Mouse (Mus musculus) hindbrain, postnatal 0 days (tissue): ENCODE results near the gene Cramp1l. TPM values are rescaled to one million over a fixed set of nuclear protein-coding genes. Genes with fewer than 3 reads are reported as not detected.
A peak's percentile ranks its signal among the peaks of the same experiment; 100 is the strongest.
"Not testable (repeated sequence)": the region's sequence is repeated elsewhere in the genome, so short reads cannot be mapped to it uniquely, and the experiment has no call there.

Experiments used
- ATAC-seq: fragments of 200-750 bp; cut with Nextera tagmentation; 2 replicates; pipeline ENCODE4 v1.8.0; 2017; ENCODE audit warnings: mild to moderate bottlenecking, moderate TSS enrichment, moderate library complexity
- DNase-seq: peaks from one replicate; pipeline ENCODE4 v3.0.0-alpha.2; 2015; ENCODE audit warnings: low spot score
- H3K27ac ChIP-seq: fragments of 300-500 bp; sonication (generic); 2 replicates; pipeline ENCODE4 v1.5.1; 2014; ENCODE audit warnings: mild to moderate bottlenecking
- H3K27me3 ChIP-seq: fragments of 300-500 bp; sonication (generic); 2 replicates; pipeline ENCODE4 v1.6.1; 2014; ENCODE audit warnings: low read length, mixed read lengths; ENCODE audit not compliant: insufficient read depth
- H3K36me3 ChIP-seq: fragments of 300-500 bp; sonication (generic); 2 replicates; pipeline ENCODE4 v1.6.1; 2014; ENCODE audit warnings: low read length, mixed read lengths; ENCODE audit not compliant: insufficient read depth
- H3K4me1 ChIP-seq: fragments of 300-500 bp; sonication (generic); 2 replicates; pipeline ENCODE4 v1.6.1; 2014; ENCODE audit warnings: antibody characterized with exemption, low read length, mixed read lengths; ENCODE audit not compliant: insufficient read depth
- H3K4me2 ChIP-seq: fragments of 300-500 bp; sonication (generic); 2 replicates; pipeline ENCODE4 v1.6.1; 2014; ENCODE audit warnings: low read depth, mild to moderate bottlenecking, low read length, moderate library complexity, mixed read lengths
- H3K4me3 ChIP-seq: fragments of 300-500 bp; sonication (generic); 2 replicates; pipeline ENCODE4 v1.5.1; 2014; ENCODE audit warnings: low read length
- H3K9ac ChIP-seq: fragments of 300-500 bp; sonication (generic); replicated peaks from 2 replicates; pipeline ENCODE4 v1.6.1; 2014; ENCODE audit warnings: mild to moderate bottlenecking, low read length, moderate library complexity, mixed read lengths
- H3K9me3 ChIP-seq: fragments of 300-500 bp; sonication (generic); 2 replicates; pipeline ENCODE4 v1.6.1; 2016; ENCODE audit warnings: low read length, mixed read lengths
- CTCF ChIP-seq: IDR thresholded peaks from 2 replicates; pipeline ENCODE4 v1.5.1; 2016; ENCODE audit warnings: antibody characterized with exemption, control low read depth, low read depth
- WGBS: fragments of 180-500 bp; shearing (Covaris S2); extraction: QIAGEN DNeasy Blood & Tissue Kit; methylation state at CpG from one replicate; pipeline ENCODE4 v1.1.7; 2014; 5-methylcytosine and 5-hydroxymethylcytosine counted together
- polyA plus RNA-seq: library from polyadenylated mRNA; unstranded; fragments of >200 nt; fragmentation: Nextera tagmentation; extraction: Ambion mirVana; gene quantifications from 2 replicates; pipeline ENCODE4 v1.2.1, GENCODE M21; 2015
- total RNA-seq: library from RNA; depleted of rRNA; stranded (reverse); fragments of >200 nt; gene quantifications from 2 replicates; pipeline ENCODE4 v1.2.3, GENCODE M21; 2014

Gene Cramp1l
- total and polyA plus RNA-seq, 2 experiments from 2014 or later, result 3.7 to 24.4 TPM

DNA sequence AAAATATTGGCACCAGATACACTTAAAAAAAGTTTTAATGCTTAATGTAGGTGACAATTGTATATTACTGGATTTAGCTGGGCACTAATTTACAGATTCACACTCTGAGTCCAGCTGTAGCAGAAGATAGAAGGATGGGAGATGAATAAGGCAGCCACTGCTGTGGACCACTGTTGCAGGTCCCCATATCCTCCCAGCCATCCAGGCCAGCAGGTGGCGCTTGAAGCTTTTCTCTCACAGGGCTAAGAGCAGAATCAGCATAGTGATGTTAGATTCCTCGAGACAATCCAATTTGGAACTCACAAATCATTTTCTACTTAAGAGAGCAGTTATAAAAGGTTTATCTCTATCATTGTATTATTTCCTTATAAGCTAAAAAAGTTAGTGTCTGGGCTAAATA is 73.1 kb downstream of the Cramp1l start:
- WGBS, result 17% methylated on average over 2 of the region's 2 CpGs
- H3K9me3 ChIP-seq, H3K27ac ChIP-seq, H3K4me1 ChIP-seq, H3K4me2 ChIP-seq, H3K4me3 ChIP-seq, H3K36me3 ChIP-seq, H3K27me3 ChIP-seq, H3K9ac ChIP-seq: not testable (repeated sequence)
- ATAC-seq, result peak; percentile 77
- DNase-seq, result peak; percentile 15
- peak; percentile 72 for TF ChIP-seq CTCF

DNA sequence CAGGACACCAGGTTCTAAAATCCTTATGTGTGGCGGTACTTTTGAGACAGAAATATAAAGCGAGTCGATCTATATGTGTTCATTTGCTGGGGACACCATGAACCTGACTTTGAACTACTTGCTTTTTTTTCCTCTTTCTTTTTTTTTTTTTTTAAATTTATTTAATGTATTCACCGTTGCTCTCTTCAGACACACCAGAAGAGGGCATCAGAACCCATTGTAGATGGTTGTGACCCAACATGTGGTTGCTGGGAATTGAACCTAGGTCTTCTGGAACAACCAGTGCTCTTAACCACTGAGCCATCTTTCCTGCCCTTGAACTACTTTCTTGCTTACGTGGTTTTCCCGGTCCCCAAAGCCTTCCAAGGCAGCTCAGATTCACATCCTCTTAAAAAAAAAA is 78.3 kb downstream of the Cramp1l start:
- peak overlapping the region; percentile 77 for H3K4me2 ChIP-seq
- no peaks in the 10 kb centered on the region for H3K27me3 ChIP-seq
- no peak for DNase-seq
- no peaks in the 10 kb centered on the region for H3K36me3 ChIP-seq
- H3K4me3 ChIP-seq, result peak overlapping the region; percentile 83
- H3K4me1 ChIP-seq, result peaks cover 13% of the 10 kb centered on the region
- WGBS, result 44% methylated on average over 6 of the region's 6 CpGs
- H3K27ac ChIP-seq, result peak overlapping the region; percentile 92
- no peak for ATAC-seq
- H3K9ac ChIP-seq, result peak overlapping the region; percentile 83
- TF ChIP-seq CTCF, result peak; percentile 46
- no peaks in the 10 kb centered on the region for H3K9me3 ChIP-seq

DNA sequence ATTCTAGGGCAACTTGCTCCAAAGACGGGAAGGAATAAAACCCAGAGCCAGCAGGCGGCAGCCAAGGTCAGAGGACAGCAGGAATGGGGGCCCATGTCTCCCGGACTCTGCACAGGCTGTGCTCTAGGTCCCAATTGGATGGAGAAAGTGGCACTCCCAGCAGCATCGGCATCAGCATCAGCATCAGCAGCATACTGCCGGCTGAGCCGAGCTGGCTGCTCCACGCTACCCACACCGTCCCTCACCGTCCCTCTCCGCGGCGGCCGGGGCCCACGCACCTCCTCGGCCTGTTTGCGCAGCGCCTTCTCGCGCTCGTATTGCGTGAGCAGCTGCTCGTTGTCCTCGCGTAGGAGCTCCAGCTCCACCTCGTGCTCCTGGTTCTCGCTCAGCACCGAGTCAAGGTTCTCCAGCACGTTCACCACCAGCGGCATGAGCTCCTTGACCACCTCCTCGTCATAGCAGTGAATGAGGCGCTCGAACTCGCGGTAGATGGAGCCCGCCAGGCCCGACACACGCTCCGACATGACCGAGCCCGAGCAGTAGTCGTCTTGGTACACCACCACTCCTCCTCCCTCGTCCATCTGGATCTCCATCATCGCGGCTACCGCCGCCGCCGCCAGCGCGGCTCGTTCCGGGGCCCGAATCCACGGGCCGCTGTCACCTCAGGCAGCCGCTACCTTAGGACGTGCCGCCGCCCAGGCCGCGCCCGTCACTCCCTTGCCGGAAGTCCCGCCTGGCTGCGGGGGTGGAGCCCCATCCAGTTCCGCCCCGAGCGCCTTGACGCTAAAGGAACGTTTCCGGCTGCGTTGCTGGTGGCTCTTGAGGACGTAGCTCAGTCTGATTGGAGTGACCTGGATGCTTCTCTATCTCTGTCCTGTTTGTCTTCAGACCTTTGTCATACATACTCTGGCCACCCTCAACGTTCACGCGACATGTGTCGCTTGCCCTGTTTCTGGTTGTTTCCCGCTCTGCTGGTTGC is 79.0 kb downstream of the Cramp1l start, which contains the start of gene Mapk8ip3:
TSS of gene Mapk8ip3 (minus strand) at position 719 of the 979 bp plus-strand sequence.
- WGBS, result under 1% methylated on average over 78 of the region's 78 CpGs
- H3K9ac ChIP-seq, result peak within 1 kb of the TSS; percentile 83

DNA sequence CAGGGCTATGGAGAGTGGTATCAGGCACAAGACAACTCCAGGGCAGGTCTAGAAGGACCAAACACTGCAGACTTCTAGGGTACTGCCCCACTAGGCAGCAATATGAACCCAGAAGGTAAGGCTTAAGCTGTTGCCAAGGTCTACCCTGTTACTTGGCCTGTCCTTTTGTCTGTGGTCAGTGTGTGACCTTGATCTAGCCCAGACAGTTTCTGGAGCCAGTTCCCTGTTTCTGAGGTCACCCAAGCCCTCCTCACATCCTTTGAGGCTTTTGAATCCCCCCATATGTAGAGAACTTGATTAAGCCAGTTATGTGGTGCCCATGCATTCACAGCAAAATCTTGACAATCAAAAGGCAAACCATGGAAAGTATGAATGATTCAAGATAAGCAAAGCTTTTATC is 79.9 kb downstream of the Cramp1l start:
- no peaks in the 10 kb centered on the region for H3K9me3 ChIP-seq
- peak overlapping the region; percentile 77 for H3K4me2 ChIP-seq
- no peak for TF ChIP-seq CTCF
- ATAC-seq (no peak), DNase-seq (no peak)
- peak overlapping the region; percentile 83 for H3K4me3 ChIP-seq
- no peaks in the 10 kb centered on the region for H3K36me3 ChIP-seq
- H3K4me1 ChIP-seq, result peaks cover 13% of the 10 kb centered on the region
- no peak overlapping the region for H3K27ac ChIP-seq
- no peaks in the 10 kb centered on the region for H3K27me3 ChIP-seq
- peak overlapping the region; percentile 83 for H3K9ac ChIP-seq

More for the DNA sequence above, 79.0 kb downstream of the Cramp1l start, which contains the start of gene Mapk8ip3:
- Histone ChIP-seq H3K36me3 (no peaks in the 10 kb centered on the region), H3K4me2 (peak within 1 kb of the TSS; percentile 77), H3K4me3 (peak within 1 kb of the TSS; percentile 83), H3K4me1 (peaks cover 13% of the 10 kb centered on the region), H3K9me3 (no peaks in the 10 kb centered on the region), H3K27ac (peak within 1 kb of the TSS; percentile 92), H3K27me3 (no peaks in the 10 kb centered on the region)
- ATAC-seq (peak; percentile 98), DNase-seq (peak; percentile 97)
- TF ChIP-seq CTCF, result peak; percentile 32

DNA sequence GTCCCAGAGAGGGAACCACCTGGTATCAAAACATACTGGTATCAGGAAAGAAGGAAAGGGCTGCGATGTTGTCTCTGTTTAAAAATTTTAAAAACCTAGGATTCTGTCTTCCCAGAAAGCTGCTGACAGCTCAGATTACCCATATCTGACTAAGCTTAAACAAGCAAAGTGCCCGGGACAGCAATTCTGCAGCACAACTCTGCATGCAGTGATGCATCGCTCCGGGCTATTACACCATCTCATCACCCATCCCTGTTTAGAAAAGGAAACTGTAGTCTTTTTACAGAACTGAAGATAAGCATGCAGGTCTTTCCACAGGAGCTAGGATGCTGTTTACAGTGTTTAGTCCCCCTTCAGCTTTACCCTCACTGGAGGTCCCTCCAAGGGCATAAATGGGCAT is 80.7 kb downstream of the Cramp1l start:
- DNase-seq (no peak), ATAC-seq (no peak)
- H3K4me2 ChIP-seq, result peak overlapping the region; percentile 77
- no peaks in the 10 kb centered on the region for H3K36me3 ChIP-seq
- no peak for TF ChIP-seq CTCF
- H3K9ac ChIP-seq, result peak overlapping the region; percentile 83
- no peaks in the 10 kb centered on the region for H3K9me3 ChIP-seq
- peaks cover 13% of the 10 kb centered on the region for H3K4me1 ChIP-seq
- peak overlapping the region; percentile 83 for H3K4me3 ChIP-seq
- no peak overlapping the region for H3K27ac ChIP-seq
- H3K27me3 ChIP-seq, result no peaks in the 10 kb centered on the region
- WGBS, result 82% methylated on average over 4 of the region's 4 CpGs

DNA sequence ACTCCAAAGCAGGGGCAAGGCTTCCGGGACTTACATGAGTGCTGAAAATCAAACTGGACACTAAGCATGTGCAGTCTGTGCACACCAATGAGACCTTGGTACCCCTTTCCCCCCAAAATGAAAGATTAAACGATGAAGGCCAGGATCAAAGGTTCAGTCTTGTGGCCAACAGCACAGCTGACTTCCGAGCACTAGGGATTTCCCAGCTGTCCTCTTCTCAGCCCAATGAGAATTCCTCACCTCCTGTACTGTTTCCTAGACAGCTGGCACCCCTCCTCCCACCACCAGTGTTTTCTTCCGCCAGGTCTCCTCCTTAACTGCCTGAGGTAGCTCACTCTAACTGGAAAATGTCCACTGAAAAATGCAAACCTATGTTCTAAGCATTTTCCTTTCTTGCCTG is 82.4 kb downstream of the Cramp1l start:
- WGBS, result 54% methylated on average over 4 of the region's 4 CpGs
- Histone ChIP-seq H3K9ac (no peak overlapping the region), H3K4me3 (no peak overlapping the region), H3K4me2 (no peak overlapping the region), H3K27me3 (no peaks in the 10 kb centered on the region), H3K27ac (no peak overlapping the region), H3K9me3 (no peaks in the 10 kb centered on the region), H3K4me1 (peaks cover 13% of the 10 kb centered on the region), H3K36me3 (no peaks in the 10 kb centered on the region)
- no peak for TF ChIP-seq CTCF
- DNase-seq (no peak), ATAC-seq (no peak)

DNA sequence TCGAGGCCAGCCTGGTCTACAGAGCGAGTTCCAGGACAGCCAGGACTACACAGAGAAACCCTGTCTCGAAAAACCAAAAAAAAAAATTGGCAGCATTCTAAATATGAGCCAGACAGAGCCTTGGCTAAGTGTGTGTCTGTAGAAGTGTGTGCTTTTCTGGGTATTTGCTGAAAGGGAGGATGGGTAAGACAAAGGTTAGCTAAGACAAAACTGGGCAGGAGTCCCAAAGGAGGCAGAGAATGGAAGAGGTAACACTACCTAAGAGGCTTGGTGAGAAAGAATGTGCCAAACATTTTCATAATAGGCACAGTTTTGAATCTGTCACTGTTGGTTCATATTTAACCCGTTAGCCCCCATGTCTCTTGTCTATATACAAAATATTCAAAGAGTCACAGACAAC is 83.2 kb downstream of the Cramp1l start:
- 90% methylated on average over 4 of the region's 4 CpGs for WGBS
- H3K36me3 ChIP-seq, result peaks cover 3% of the 10 kb centered on the region; the same call in 1 of the 2 replicates
- H3K27ac ChIP-seq, result no peak overlapping the region
- no peak overlapping the region for H3K4me2 ChIP-seq
- peaks cover 13% of the 10 kb centered on the region for H3K4me1 ChIP-seq
- ATAC-seq, result no peak
- no peak overlapping the region for H3K9ac ChIP-seq
- no peak for TF ChIP-seq CTCF
- H3K4me3 ChIP-seq, result no peak overlapping the region
- no peaks in the 10 kb centered on the region for H3K9me3 ChIP-seq
- no peaks in the 10 kb centered on the region for H3K27me3 ChIP-seq
- no peak for DNase-seq
